Mouse (Mus musculus): ENCODE measurements at regions not wholly inside any gene's neighbourhood (a gene's known extent, or its start where the extent isn't known, plus 50 kb on each side); places are given as distances from the start of the nearest gene placed in this dataset.

DNA sequence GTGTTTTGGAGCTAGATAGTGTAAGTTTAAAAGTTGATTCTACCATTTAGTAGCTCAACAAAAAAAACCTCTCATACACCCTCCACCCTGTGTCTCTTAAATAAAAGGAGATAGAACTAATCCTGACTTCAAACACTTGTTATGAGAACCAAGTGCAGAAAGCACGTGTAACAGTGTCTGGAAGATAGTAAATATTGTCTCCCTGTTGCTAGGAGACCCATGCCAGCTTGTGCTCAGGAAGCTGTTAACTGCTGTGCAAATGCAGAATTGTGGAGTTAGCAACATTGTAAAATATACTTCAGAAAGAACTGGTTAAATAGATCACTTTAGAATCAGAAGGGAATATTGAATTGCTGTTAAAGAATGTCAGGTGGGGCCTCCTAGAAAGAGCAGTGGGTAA lies 496.7 kb upstream of the Ptger4 start:
- no peaks in the 10 kb centered on the region for H3K79me2 ChIP-seq (ENCODE audit: control insufficient read depth, insufficient read depth, low read length)
- H3K4me1 ChIP-seq (ENCODE audit: control insufficient read depth, insufficient read depth, low read length) = no peaks in the 10 kb centered on the region
- H3K4me3 ChIP-seq (ENCODE audit: insufficient read depth, low read depth, low read length) = no peak overlapping the region
- no peak overlapping the region for H3K9ac ChIP-seq (ENCODE audit: low read depth, low read length)
- WGBS = 14% methylated on average over 1 of the region's 1 CpGs
- H3K36me3 ChIP-seq (ENCODE audit: control insufficient read depth, insufficient read depth, low read length) = no peaks in the 10 kb centered on the region
- TF ChIP-seq POLR2A (IDR thresholded peaks at IDR 0.05; ENCODE audit: extremely low read depth, insufficient read depth, low read length) (no peak), CTCF (IDR thresholded peaks at IDR 0.05; ENCODE audit: low read depth, low read length) (no peak)
- no peaks in the 10 kb centered on the region for H3K27me3 ChIP-seq (ENCODE audit: control insufficient read depth, insufficient read depth, low read length)
- no peak for DNase-seq (ENCODE audit: extremely low read depth, low read depth, low spot score)
- no peak overlapping the region for H3K27ac ChIP-seq (replicated peaks; ENCODE audit: insufficient read depth, low read depth, low read length)

DNA sequence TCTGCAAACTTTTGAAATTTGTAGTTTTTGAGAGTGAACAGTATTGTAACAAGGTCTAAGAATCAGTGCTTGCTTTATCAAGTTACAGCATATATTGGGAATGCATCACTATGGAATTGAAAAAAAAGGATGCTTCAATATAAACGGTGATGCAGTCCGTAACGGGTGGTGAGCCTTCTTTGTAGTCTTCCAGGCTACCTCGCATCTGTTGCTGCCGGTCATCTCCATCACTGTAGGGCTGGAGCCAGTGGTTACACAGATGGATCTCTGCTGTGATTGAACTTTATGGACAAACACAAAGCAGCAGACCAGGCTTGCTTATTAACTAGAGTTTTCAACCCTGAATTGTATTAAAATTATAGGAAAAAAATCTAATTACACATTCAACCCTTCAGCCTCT lies 499.9 kb upstream of the Ptger4 start:
- WGBS = 86% methylated on average over 5 of the region's 5 CpGs
- Histone ChIP-seq H3K4me1 (ENCODE audit: control insufficient read depth, insufficient read depth, low read length) (no peaks in the 10 kb centered on the region), H3K36me3 (ENCODE audit: control insufficient read depth, insufficient read depth, low read length) (no peaks in the 10 kb centered on the region), H3K27ac (replicated peaks; ENCODE audit: insufficient read depth, low read depth, low read length) (no peak overlapping the region), H3K27me3 (ENCODE audit: control insufficient read depth, insufficient read depth, low read length) (no peaks in the 10 kb centered on the region), H3K4me3 (ENCODE audit: insufficient read depth, low read depth, low read length) (no peak overlapping the region), H3K9ac (ENCODE audit: low read depth, low read length) (no peak overlapping the region), H3K79me2 (ENCODE audit: control insufficient read depth, insufficient read depth, low read length) (no peaks in the 10 kb centered on the region)
- TF ChIP-seq POLR2A (IDR thresholded peaks at IDR 0.05; ENCODE audit: extremely low read depth, insufficient read depth, low read length) = no peak
- TF ChIP-seq CTCF (IDR thresholded peaks at IDR 0.05; ENCODE audit: low read depth, low read length) = no peak
- DNase-seq (ENCODE audit: extremely low read depth, low read depth, low spot score) = no peak

DNA sequence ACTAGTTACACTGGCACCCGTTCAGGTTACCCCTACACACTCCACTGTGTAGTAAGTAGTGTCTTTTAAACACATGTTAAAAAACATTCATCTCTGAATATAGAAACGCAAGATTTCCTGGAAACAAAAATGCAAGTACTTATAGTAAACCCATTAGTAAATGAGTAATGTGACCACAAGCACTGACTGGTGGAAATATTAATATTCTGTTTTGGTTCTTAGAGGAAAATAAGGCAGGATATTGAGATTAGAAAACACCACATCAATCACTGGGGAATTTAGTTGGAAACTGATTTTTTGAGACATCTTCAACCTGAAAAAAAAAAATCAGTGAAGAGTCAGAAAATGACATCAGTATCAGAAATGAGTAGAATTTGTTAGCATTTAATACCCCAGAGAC lies 514.7 kb upstream of the Ptger4 start:
- whole genome bisulfite sequencing = 75% methylated on average over 2 of the region's 2 CpGs
- DNase-seq (ENCODE audit: extremely low read depth, low read depth, low spot score) = no peak
- TF ChIP-seq POLR2A (IDR thresholded peaks at IDR 0.05; ENCODE audit: extremely low read depth, insufficient read depth, low read length) = no peak
- no peak for TF ChIP-seq CTCF (IDR thresholded peaks at IDR 0.05; ENCODE audit: low read depth, low read length)

DNA sequence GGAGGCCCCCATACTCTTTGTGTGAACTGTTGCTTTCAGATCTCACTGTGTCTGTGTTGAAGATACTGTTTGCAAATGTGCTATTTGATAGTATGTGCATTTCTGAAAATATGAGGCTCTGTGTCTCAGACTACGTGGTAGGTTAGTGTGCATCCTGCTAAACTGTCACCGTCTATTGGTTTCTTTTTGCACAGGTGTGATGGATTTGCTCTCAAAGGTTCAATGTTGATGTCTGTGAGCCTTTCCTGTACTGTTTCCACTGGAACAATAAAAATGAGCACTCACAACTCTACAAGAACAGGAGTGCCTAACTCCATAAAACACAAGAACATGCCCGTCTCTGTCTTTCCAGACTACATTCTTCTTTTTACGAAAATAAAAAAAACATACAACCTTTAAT lies 518.2 kb upstream of the Ptger4 start:
- Histone ChIP-seq H3K9ac (ENCODE audit: low read depth, low read length) (no peak overlapping the region), H3K27me3 (ENCODE audit: control insufficient read depth, insufficient read depth, low read length) (no peaks in the 10 kb centered on the region), H3K79me2 (ENCODE audit: control insufficient read depth, insufficient read depth, low read length) (no peaks in the 10 kb centered on the region), H3K27ac (replicated peaks; ENCODE audit: insufficient read depth, low read depth, low read length) (no peak overlapping the region), H3K4me1 (ENCODE audit: control insufficient read depth, insufficient read depth, low read length) (no peaks in the 10 kb centered on the region), H3K4me3 (ENCODE audit: insufficient read depth, low read depth, low read length) (no peak overlapping the region), H3K36me3 (ENCODE audit: control insufficient read depth, insufficient read depth, low read length) (no peaks in the 10 kb centered on the region)
- 87% methylated on average over 4 of the region's 4 CpGs for WGBS
- DNase-seq (ENCODE audit: extremely low read depth, low read depth, low spot score) = no peak
- no peak for TF ChIP-seq CTCF (IDR thresholded peaks at IDR 0.05; ENCODE audit: low read depth, low read length)
- no peak for TF ChIP-seq POLR2A (IDR thresholded peaks at IDR 0.05; ENCODE audit: extremely low read depth, insufficient read depth, low read length)

More for the DNA sequence above, 514.7 kb upstream of the Ptger4 start:
- H3K4me1 ChIP-seq (ENCODE audit: control insufficient read depth, insufficient read depth, low read length) = no peaks in the 10 kb centered on the region
- no peak overlapping the region for H3K4me3 ChIP-seq (ENCODE audit: insufficient read depth, low read depth, low read length)
- no peaks in the 10 kb centered on the region for H3K79me2 ChIP-seq (ENCODE audit: control insufficient read depth, insufficient read depth, low read length)
- H3K36me3 ChIP-seq (ENCODE audit: control insufficient read depth, insufficient read depth, low read length) = no peaks in the 10 kb centered on the region
- H3K27me3 ChIP-seq (ENCODE audit: control insufficient read depth, insufficient read depth, low read length) = no peaks in the 10 kb centered on the region
- no peak overlapping the region for H3K9ac ChIP-seq (ENCODE audit: low read depth, low read length)
- no peak overlapping the region for H3K27ac ChIP-seq (replicated peaks; ENCODE audit: insufficient read depth, low read depth, low read length)

DNA sequence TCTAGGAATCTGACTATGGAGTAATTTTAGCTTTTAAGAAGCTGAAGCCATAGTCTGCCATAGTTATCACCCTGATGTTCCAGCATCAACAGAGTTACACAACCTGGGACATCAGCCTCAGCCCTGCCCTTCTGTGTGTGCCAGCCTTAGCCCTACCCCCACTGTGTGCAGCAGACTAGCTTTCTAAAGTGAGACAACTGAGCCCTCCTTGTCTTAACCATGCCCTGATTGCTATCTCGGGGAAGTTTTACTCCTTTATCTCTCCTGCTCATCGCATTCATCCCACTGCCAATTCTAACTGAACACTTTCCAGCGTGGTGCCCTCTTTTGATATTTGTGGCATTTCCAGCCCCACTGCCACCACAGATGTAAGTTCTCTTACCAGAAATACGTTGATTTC lies 522.5 kb upstream of the Dab2 start:
- no peak overlapping the region for H3K9ac ChIP-seq (ENCODE audit: low read depth, low read length)

DNA sequence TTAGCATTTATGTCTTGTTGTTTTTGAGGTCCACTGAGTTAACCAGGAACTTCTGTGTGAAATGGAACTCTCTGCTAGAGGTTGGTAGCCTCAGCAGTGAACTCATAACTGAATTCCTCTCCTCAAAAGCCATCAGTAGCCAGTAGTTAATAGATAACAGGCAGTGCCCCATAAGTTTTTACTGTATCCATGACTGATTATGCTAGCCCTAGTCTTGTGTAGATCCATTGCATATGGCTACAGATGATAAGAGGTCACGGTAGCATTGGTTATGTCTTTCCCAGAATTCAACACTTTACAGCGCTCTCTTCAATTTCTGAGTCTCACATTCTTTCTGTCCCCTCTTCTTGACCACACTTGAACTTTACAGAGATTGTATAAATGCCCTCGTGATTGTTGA lies 499.7 kb upstream of the Dab2 start:
- no peak overlapping the region for H3K9ac ChIP-seq (ENCODE audit: low read depth, low read length)
- no peak for DNase-seq (ENCODE audit: extremely low read depth, low read depth, low spot score)
- WGBS = 88% methylated on average over 3 of the region's 3 CpGs

More for the DNA sequence above, 522.5 kb upstream of the Dab2 start:
- 76% methylated on average over 4 of the region's 4 CpGs for WGBS
- H3K36me3 ChIP-seq (ENCODE audit: control insufficient read depth, insufficient read depth, low read length) = no peaks in the 10 kb centered on the region
- no peaks in the 10 kb centered on the region for H3K79me2 ChIP-seq (ENCODE audit: control insufficient read depth, insufficient read depth, low read length)
- no peak overlapping the region for H3K4me3 ChIP-seq (ENCODE audit: insufficient read depth, low read depth, low read length)
- TF ChIP-seq POLR2A (IDR thresholded peaks at IDR 0.05; ENCODE audit: extremely low read depth, insufficient read depth, low read length) (no peak), CTCF (IDR thresholded peaks at IDR 0.05; ENCODE audit: low read depth, low read length) (no peak)
- H3K27ac ChIP-seq (replicated peaks; ENCODE audit: insufficient read depth, low read depth, low read length) = no peak overlapping the region
- H3K27me3 ChIP-seq (ENCODE audit: control insufficient read depth, insufficient read depth, low read length) = no peaks in the 10 kb centered on the region
- no peaks in the 10 kb centered on the region for H3K4me1 ChIP-seq (ENCODE audit: control insufficient read depth, insufficient read depth, low read length)
- no peak for DNase-seq (ENCODE audit: extremely low read depth, low read depth, low spot score)

More for the DNA sequence above, 499.7 kb upstream of the Dab2 start:
- no peaks in the 10 kb centered on the region for H3K79me2 ChIP-seq (ENCODE audit: control insufficient read depth, insufficient read depth, low read length)
- no peak overlapping the region for H3K4me3 ChIP-seq (ENCODE audit: insufficient read depth, low read depth, low read length)
- no peaks in the 10 kb centered on the region for H3K27me3 ChIP-seq (ENCODE audit: control insufficient read depth, insufficient read depth, low read length)
- no peaks in the 10 kb centered on the region for H3K36me3 ChIP-seq (ENCODE audit: control insufficient read depth, insufficient read depth, low read length)
- H3K27ac ChIP-seq (replicated peaks; ENCODE audit: insufficient read depth, low read depth, low read length) = no peak overlapping the region
- no peaks in the 10 kb centered on the region for H3K4me1 ChIP-seq (ENCODE audit: control insufficient read depth, insufficient read depth, low read length)
- TF ChIP-seq CTCF (IDR thresholded peaks at IDR 0.05; ENCODE audit: low read depth, low read length) = no peak
- TF ChIP-seq POLR2A (IDR thresholded peaks at IDR 0.05; ENCODE audit: extremely low read depth, insufficient read depth, low read length) = no peak
